Mouse (Mus musculus): Measurements from ENCODE around the gene Kars. TPM values are rescaled to one million over a fixed set of nuclear protein-coding genes. Genes with fewer than 3 reads are reported as not detected.

Gene Kars
- polyA plus RNA-seq, 1 experiment from 2014 or later, result 186 TPM

- ATAC-seq (ENCODE audit: low read depth), result no peak
- Histone ChIP-seq H3K9ac (replicated peaks; ENCODE audit: low read depth, low read length) (no peak overlapping the region), H3K27me3 (ENCODE audit: control insufficient read depth, insufficient read depth, low read length) (no peaks in the 10 kb centered on the region), H3K9me3 (ENCODE audit: control insufficient read depth, low read length) (no peaks in the 10 kb centered on the region), H3K4me1 (ENCODE audit: control insufficient read depth, insufficient read depth, low read length) (peaks cover under 1% of the 10 kb centered on the region), H3K4me3 (ENCODE audit: low read depth, low read length) (no peak overlapping the region), H3K4me2 (ENCODE audit: low read depth, low read length) (no peak overlapping the region), H3K27ac (ENCODE audit: low read depth, low read length) (no peak overlapping the region), H3K36me3 (ENCODE audit: control insufficient read depth, insufficient read depth, low read length) (peaks cover 25% of the 10 kb centered on the region)
- 88% methylated on average over 2 of the region's 2 CpGs for WGBS
Observed at GRCm38 (mm10) chr8:111947144-111947543, 64.0 kb downstream of the Kars start.

GRCm38 (mm10) chr8:111943544-111943943 lies 67.6 kb downstream of the Kars start:
- Histone ChIP-seq H3K27ac (ENCODE audit: low read depth, low read length) (no peak overlapping the region), H3K9ac (replicated peaks; ENCODE audit: low read depth, low read length) (no peak overlapping the region), H3K9me3 (ENCODE audit: control insufficient read depth, low read length) (no peaks in the 10 kb centered on the region), H3K4me1 (ENCODE audit: control insufficient read depth, insufficient read depth, low read length) (peaks cover 14% of the 10 kb centered on the region), H3K27me3 (ENCODE audit: control insufficient read depth, insufficient read depth, low read length) (no peaks in the 10 kb centered on the region), H3K4me2 (ENCODE audit: low read depth, low read length) (no peak overlapping the region), H3K36me3 (ENCODE audit: control insufficient read depth, insufficient read depth, low read length) (peaks cover 20% of the 10 kb centered on the region), H3K4me3 (ENCODE audit: low read depth, low read length) (no peak overlapping the region)
- ATAC-seq (ENCODE audit: low read depth), result no peak
- WGBS, result 92% methylated on average over 2 of the region's 2 CpGs

Other genes starting within 250 kb of the Kars start
- gene Cfdp1, start 157.0 kb downstream of the Kars start, polyA plus RNA-seq (2014; fragmentation: Nextera tagmentation; extraction: Ambion mirVana), result 177 and 178 TPM in 2 replicates
- 3.8 and 4.6 TPM in 2 replicates for gene Tmem170, start 134.6 kb downstream of the Kars start, polyA plus RNA-seq (2014; fragmentation: Nextera tagmentation; extraction: Ambion mirVana)
- gene Chst5, start 100.9 kb downstream of the Kars start, polyA plus RNA-seq (2014; fragmentation: Nextera tagmentation; extraction: Ambion mirVana), result 2.7 and 3.2 TPM in 2 replicates
- 14.8 and 15.6 TPM in 2 replicates for gene Tmem231, start 77.4 kb downstream of the Kars start, polyA plus RNA-seq (2014; fragmentation: Nextera tagmentation; extraction: Ambion mirVana)
- gene Gabarapl2, start 70.6 kb downstream of the Kars start, polyA plus RNA-seq (2014; fragmentation: Nextera tagmentation; extraction: Ambion mirVana), result 486 and 487 TPM in 2 replicates
- 7.2 and 8.5 TPM in 2 replicates for gene Adat1, start 19.0 kb downstream of the Kars start, polyA plus RNA-seq (2014; fragmentation: Nextera tagmentation; extraction: Ambion mirVana)
- 65.2 and 67.0 TPM in 2 replicates for gene Terf2ip, start 75 bp upstream of the Kars start, polyA plus RNA-seq (2014; fragmentation: Nextera tagmentation; extraction: Ambion mirVana)
- 0.23 and 1.7 TPM in 2 replicates for gene Gm6793, start 3.7 kb upstream of the Kars start, polyA plus RNA-seq (2014; fragmentation: Nextera tagmentation; extraction: Ambion mirVana)

Measured in neural tube, embryonic 14.5 days (tissue).